Mouse (Mus musculus) thymus, postnatal 0 days (tissue): ENCODE measurements around the gene Tmem170b. TPM values are rescaled to one million over a fixed set of nuclear protein-coding genes. Genes with fewer than 3 reads are reported as not detected.
A peak's percentile ranks its signal among the peaks of the same experiment; 100 is the strongest.

Source experiments
- DNase-seq: peaks from one replicate; pipeline ENCODE4 v3.0.0-alpha.2; 2015; ENCODE audit warnings: low spot score
- polyA plus RNA-seq: library from polyadenylated mRNA; unstranded; fragments of >200 nt; fragmentation: Nextera tagmentation; extraction: Ambion mirVana; gene quantifications from 2 replicates; pipeline ENCODE4 v1.2.1, GENCODE M21; 2015

The Tmem170b gene
- polyA plus RNA-seq, 1 experiment from 2014 or later: 10.2 TPM

DNA sequence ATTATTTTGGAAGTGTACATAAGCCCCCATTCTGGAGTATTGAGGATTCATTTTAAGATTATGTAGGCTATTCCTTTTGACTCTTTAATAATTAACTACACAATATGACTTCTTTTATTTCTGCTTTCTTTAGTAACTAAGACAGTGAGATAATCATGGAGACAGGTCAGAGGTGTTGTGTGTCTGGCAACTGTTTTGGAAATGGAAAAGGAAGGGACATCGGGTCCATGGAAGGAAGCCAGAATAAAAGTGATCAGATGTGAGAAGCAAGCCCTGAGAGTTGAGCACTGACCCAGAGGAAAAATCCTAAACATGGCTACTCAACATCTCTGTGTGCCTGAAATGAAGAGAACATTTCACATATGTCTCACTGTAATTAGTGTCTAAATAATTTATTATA, 5.3 kb downstream of the Tmem170b start:
- no peak for DNase-seq

DNA sequence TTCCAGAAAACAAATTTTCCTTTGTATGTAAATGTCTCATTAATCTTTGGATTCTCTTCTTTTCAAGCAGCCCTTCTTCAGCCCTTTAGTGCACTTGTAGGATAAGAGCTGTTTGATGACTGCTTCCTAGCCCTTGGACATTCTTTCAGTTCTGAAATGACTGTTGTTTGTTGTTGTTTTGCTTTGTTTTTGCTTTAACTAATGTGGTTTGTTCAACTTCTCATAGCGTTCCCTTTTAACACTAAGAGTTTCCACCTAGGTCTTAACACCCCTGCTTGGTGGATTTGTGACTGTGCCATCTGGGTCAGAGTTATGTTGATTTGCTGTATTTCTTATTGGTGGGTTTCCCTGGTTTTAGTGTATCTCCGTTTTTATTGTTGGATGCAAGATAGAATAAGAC, 8.8 kb downstream of the Tmem170b start:
- DNase-seq: no peak

DNA sequence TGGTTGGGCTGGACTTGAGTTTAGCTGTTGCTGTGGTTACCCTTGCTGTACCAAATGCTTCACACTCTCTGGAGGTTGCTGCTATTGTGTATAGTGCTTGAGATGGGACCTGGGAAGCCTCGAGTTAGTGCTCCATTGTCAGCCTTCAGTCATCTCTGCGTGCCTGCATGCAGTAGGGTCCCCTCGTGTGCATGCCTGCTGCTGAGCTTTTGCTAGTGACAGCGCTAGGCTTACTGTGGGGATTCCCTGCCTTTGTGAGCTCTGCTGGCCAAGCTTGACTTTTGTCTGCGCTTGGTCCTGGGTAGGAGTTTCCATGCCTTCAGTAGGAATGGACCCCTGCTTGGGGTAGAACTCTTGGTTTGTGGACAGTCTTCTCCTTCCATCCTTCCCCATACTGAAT, 9.3 kb downstream of the Tmem170b start:
- no peak for DNase-seq

DNA sequence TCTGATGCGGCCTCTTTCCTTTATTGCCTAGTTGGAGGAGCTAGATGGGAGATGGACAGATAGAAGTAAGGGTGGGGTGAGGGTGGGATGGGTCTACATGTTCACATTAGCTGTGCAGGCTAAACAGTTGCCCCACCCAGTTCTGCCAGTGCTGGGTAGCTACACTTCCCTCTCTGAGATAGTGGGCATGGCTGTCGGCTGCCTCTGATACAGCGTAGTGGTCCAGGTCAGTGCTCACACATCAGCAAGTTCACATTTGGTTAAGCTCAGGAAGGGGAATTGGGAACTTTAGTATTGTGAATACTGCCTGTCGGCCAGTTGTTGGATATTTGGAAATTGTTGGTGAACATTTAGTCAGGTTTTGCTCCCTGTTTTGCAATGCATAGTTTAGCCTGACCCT, 13.8 kb downstream of the Tmem170b start:
- no peak for DNase-seq

DNA sequence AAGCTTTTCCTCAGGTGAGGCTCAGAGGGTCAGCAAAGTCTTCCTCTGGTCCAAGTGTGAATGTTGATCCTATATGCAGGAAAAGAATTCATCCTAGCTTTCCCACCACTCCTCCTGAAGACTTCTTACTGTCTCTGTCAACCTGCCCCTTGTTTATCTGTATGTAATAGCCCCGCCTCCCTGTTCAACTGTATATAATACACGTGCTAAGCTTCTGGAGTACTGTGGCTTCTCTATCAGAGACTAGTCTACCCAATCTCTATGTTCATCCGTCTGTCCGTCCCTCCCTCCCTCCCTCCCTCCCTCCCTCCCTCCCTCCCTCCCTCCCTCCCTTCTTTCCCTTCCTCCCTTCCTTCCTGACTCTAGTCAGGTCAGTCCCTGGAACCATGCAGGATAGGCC, 14.4 kb downstream of the Tmem170b start:
- no peak for DNase-seq

DNA sequence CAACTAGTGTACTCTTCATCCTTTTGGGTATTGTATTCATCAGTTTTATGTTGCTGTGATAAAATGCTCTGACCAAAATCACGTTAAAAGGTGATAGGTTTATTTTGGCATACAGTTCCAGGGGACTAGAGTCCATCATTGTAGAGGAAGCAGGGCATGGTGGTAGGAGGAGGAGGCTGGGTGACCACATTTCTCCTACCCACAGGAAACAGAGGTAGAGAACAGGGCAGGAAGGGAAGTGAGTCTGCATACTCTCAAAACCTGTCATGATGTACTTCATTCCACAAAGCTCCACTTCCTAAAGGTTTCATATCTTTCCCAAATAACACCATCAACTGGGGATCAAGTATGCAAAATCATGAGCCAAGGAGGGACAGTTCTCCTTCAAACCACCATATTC, 18.4 kb downstream of the Tmem170b start:
- DNase-seq: no peak

DNA sequence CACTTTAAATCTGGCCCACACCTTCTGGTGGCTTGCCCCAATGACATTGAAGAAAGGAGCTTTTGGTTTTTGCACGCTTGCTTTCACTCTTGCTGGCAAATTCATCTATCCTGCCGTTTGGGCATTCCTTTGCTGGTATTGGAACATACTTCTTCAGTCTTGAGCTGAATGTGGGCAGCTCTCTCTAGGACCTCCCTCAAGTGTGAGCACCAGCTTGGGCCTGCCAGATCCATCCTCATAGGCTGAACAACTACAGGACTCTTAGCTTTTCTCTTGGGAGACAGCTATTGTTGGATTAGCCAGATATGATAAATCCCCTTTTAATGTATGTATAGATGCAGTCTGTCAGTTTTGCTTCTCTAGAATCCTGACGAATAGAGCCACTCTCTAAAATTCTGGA, 19.5 kb downstream of the Tmem170b start:
- DNase-seq: no peak

DNA sequence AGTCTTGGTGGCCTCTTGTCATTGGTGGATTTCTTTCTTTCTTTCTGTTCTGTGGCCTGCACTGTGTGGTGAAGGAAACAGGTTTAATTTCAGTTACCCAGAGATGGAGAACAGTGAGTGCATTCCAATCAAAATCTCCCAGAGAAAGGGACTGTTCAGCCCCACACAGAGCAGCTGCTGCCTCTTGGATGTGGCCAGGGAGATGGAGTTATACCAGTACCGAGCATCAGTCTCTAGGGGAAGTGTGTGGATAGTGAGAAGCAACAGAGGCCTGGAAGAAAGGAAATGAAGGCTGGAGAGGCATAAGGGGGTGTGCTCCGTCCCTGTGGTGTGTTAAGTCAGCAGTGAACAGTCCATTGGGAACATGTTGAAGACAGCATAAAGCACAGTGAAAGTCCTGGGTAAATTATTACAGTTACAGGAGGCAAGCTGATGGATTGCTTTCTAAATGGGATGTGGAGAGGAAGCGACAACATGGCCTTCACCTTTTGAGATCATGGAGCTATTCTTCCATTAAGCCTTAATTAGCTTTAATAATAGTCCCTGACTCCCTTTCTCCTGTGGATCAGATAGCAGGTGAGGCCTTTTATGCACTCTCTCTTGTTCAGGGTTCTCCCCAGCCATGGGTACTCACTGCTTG, 21.7 kb downstream of the Tmem170b start:
- no peak for DNase-seq

DNA sequence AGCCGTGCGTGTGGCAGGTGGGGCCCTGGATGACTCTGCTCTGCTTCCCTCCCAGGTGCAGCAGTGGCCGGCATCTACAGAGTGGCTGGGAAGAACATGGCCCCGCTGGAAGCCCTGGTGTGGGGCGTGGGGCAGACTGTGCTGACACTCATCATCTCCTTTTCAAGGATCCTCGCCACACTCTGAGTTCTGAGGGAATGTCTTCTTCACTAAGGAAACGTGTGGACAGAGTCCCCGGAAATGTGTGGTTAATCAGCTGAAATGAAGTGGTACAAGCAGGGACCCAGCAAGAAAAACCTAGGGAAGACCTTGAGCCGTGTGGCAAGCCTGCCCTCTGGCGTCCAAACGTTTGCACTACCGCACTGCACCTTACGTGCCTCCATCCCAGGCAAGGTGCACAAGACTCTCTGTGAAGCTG, 28.7 kb downstream of the Tmem170b start:
- DNase-seq: peak; percentile 82

DNA sequence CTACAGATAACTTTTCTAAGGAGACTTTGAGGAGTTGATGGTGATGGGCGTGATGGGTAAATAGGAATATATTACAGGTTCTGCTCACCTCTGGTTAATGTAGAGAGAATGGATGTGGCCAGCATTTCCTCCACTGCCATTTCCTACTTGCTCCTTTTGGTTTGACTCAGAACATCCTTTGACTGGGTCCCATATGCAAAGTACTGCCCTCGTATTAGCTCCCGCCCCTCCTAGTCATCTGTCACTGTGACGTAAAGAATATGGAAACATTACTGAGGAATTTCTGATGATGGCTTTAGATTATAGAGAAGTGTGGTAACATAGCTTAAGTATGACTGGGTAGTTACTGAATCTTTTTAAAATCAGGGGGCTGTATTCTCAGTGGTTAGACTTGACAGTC, 32.4 kb downstream of the Tmem170b start:
- DNase-seq: no peak

DNA sequence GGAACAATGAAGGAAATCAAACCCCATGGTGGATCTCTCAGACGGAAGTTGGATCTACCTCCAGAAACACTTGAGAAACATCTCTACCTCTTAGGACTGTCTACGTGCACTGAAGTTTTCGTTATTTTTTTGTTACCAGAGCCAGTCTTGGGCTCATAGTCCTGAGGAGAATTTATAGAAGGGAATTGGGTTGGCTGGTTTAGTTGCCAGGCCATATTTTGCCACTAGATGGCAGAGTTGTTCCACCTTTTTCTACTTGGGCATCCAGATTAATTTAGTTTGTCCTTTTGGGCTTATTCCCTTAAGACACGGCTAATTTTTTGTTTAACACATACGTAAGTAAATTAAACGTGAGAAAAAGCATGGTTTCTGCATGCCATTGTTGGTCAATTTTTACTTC, 37.1 kb downstream of the Tmem170b start:
- peak; percentile 41 for DNase-seq

DNA sequence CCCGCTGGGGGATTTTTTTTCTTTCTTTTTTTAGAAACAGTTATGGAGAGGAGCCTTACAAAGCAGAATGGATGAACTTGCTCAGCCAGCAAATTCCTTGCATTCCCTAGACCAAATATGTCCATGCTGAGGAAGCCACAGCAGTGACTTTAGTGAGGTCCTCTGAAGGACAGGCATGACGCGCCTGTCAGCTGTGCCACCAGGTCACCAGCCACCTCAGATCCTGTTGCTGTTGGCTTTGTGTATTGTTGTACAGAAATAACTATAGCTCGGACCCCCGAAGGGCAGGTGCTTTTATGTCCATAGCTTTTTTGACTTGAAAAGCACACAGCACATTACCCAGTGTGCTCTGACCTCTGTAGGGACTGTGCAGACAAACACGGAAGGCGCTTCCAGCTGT, 38.1 kb downstream of the Tmem170b start:
- DNase-seq: no peak

DNA sequence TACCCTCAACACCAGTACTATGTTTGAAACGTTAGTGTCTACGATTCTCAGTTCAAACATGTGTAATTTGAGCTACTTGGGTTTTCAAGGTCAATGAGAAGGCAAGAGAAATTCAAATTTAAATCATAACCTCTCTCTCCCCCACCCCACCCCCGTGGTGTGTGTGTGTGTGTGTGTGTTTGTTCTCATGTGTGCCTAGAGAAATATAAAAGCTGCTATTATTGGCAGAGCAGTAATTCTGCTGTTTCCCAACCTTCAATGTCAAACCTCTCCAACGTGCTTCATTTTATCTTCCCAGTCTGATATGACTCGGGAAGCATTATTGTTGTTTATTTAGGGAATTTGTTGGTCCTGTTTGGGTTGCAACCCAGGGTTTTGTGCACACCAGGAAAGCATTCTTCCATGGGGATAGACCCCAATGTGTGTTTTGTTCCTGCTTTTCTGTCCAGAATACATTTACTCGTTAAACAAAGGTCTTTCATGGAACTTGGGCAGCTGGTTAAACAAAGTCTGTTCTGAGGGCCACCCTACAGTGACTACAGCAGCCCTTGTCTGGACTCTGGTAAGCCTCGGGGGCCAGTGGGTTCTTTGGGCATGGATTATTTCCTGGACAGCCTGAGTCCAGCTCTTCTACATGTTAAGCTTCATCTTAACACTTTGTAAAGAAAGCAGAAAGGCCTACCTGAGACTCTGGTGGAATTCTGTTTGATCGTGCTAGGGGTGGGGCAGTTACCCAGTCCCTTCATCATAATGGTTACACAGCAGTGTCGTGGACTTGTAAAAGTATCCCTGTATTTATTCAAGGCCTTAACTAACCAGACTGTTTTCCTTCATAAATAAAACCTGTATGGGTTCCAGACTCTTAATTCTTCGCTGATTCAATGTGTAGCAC, 39.1 kb downstream of the Tmem170b start:
- no peak for DNase-seq

DNA sequence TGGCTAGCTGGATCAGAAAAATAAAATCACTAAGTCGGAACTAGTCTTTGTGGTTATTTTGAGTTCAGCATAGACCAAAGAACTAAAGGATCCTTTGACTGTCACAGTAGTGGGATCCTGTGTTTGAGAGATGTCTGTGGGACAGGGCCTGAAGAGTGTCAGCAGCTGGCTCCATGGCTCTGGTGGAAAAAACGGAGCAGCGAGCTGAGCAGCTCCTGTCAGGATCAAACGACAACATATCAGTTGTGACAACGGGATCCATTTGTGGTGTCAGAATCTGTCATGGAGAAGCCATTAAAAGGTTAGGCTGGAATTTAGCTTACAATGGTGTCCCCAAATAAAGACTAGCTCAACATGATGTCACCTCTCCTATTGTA, 39.8 kb downstream of the Tmem170b start:
- DNase-seq: no peak

DNA sequence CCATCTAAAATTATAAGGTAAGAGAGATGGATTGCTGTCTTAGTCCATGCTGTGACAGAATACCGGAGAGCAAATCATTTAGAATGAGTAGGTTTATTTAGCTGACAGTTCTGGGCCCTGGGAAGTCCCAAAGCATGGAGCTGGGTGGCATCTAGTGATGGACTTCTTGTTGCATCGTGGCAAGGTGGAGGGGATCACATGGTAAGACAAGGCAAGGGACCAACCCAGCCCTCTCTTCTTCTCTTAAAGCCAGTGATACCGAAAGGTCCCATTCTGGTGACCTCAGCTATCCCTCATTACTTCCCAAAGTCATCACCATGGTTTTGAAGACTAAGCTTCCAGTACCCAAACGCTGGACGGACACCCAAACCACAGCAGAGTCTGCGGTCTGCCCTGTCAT, 42.3 kb downstream of the Tmem170b start:
- DNase-seq: no peak

DNA sequence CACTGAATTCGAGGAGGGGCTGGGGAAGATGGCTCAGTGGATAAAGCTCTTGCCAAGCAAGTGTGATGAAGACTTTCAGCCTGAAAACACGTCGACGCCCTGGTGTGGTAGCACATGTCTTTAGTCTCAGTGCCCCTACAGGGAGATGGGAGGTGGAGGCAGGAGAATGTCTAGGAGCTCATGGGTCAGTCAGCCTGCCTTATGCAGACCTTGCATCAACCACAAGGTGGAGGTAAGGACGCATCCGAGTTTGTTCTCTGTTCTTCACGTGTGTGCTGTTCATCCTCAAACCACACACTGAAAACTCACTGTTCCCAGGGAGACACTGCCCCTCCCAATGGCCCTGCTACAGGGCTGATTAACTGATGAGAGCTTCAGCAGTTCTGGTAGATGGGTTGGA, 45.0 kb downstream of the Tmem170b start:
- DNase-seq: no peak

DNA sequence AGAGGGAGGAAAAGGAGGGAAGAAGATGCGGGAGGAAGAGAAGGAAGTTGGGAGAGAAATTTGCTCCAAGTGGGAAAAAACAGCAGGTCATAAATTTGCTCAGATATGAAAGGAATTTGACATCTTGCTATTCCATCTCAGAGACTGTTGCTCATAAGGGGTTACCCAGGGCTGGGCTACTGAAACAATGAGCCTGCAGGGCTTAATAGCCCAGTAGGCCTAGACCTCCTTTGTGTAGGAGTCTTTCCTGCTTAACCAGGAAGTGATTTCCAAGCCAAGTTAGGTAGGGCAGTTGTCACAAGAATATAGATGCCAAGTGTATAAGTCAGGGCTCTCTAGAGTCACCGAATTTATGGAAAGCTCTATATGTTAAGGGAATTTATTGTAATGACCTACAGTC, 48.1 kb downstream of the Tmem170b start:
- DNase-seq: no peak

DNA sequence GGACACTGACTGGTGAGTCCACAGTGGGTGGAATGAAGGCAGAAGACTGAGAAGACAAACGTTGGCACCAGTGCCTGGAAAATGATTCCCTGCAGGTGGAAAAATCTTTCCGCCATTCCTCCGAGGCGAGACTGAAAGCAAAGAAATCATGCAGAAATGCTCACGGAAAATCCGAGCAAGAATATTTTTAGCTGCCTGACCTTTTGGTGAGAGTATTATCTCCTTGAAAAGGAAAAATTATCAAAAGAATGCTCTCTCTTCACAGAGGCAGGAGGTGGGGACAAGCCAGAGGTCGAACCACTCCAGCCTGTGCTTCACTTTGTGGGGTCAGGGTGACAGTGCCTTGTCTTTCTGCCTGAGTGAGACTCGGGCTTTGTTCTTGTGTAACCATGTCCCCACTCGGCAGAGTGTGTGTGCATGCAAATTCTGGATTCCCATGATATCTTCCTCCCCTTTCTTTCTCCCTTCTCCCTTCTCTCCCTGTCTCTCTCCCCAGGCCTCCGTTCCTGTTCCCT, 49.9 kb downstream of the Tmem170b start:
- DNase-seq: no peak

DNA sequence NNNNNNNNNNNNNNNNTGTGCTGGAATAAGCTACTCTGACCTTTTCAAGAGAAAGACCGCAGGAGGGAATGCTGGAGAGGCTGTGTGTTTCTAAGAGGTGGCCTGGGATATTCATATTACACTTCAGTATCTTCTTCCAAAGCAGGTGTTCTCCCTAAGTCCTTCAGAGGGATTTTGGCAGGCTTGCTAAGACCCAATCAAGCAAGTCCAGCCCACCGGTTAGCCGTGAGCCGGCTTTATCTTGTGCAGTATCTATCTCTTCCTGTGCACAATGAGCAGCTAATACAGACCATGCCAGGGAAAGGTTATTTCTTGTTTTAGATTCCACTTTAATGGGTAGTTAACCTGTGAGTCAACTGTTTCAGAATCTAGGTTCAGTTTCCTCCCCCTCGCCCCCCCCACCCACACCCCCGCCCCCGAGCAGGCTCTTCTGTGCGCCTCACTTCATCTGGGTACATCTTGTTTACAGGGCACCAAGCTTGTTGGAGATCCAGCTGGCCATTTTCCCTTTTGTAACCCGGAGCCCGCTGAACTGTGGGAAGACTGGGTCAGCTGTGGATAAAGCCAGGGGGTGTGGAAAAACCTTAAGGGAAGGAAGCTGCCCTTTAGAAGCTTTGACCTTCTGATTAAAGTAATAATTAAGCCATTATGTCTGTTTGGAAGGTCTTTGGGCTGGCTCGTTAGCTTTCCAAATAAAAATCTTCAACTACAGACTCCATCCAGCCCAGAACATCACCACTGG, 54.5 kb downstream of the Tmem170b start:
- DNase-seq: no peak

DNA sequence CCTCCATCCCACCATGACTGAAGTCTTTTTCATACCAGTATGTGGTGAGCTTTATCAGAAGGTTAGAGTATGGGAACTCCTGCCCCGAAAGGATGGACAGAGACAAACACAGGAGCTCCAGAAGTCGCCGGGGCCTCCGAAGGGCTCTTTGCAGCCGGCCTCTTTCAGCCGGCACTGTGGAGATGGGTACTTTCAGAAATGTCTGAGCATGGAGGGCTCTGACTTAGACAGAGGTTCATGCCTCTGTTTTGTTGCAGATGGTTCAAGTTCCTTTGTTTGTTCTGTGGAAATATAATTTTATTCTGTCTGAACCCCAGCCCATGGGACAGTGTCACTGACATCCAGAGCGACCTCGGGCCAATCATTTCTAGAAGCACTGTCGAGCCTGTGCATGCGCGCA, 55.4 kb downstream of the Tmem170b start:
- no peak for DNase-seq

DNA sequence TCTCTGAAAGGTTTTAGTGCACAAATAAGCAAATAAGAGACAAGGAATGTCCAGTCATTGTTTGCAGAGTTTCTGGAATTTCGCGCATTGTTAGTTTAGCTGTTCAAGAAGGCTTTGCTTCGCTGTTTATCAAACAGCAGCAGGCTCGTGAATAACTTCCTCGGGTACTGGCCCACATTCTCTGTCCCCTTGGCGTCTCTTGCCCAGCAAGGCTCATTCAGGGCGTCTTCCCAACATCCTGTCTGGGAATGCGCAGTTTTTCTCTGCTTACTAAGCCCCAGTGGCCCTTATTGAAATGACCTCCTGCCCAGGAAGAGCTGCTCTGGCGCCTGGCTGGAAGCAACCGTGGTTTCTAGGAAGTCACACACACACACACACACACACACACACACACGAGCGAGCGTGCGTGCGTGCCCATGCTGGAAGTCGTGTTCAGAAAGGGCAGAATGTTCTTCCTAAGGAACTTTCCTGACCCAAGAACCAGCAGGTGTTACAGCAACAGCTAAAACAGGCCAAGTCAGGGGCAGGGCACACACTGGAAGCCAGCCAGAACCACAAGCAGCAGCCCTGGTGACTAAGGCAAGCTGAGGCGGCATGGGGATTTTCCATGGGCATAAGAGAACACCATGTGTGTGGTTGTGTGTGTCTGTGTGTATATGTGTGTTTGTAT, 56.8 kb downstream of the Tmem170b start:
- no peak for DNase-seq
